In genomic region chr10:42239810-42240111, GRCm38 (mm10) we compare ENCODE assay signal across 16 mouse cellular contexts. TPM values are rescaled to one million over a fixed set of nuclear protein-coding genes. Genes with fewer than 3 reads are reported as not detected.
DNase-seq lines count a peak whose midpoint lies in the region; ATAC-seq lines count a peak whose summit lies in the region.
"Had no signal": no experiment of that assay in that cellular context is flagged by ENCODE, and none has a peak within 500 bp of the region (broad histone marks: within the 10 kb centered on the region; RNA-seq: fewer than 3 reads in every experiment).

No protein-coding gene starts in this region.

- H3K4me3 ChIP-seq in liver, embryonic 13.5 days (replicated peaks): no peak overlapping the region
- no peak overlapping the region for H3K4me3 ChIP-seq in liver, embryonic 11.5 days (ENCODE audit: low read depth, low read length)
- no peak overlapping the region for H3K4me3 ChIP-seq in midbrain, embryonic 11.5 days (ENCODE audit: low read depth, low read length)
- H3K4me3 ChIP-seq: embryonic facial prominence, embryonic 12.5 days; forebrain, embryonic 15.5 days; heart, embryonic 12.5 days; hindbrain, embryonic 10.5 days; intestine, embryonic 15.5 days had no signal

- no peak overlapping the region for H3K4me2 ChIP-seq in liver, embryonic 13.5 days
- no peak overlapping the region for H3K4me2 ChIP-seq in liver, embryonic 11.5 days
- H3K4me2 ChIP-seq in midbrain, embryonic 11.5 days: no peak overlapping the region
- H3K4me2 ChIP-seq: embryonic facial prominence, embryonic 12.5 days; forebrain, embryonic 15.5 days; heart, embryonic 12.5 days; hindbrain, embryonic 14.5 days; intestine, embryonic 15.5 days had no signal

- no peak for DNase-seq in liver, embryonic 13.5 days
- DNase-seq in liver, embryonic 11.5 days (ENCODE audit: low spot score): no peak
- peak; percentile 61 for DNase-seq in cerebellum, adult 11-12 months
- DNase-seq in cerebellum, adult 9-10 months: peak; percentile 70
- no peak for DNase-seq in ovary, postnatal 36 days (ENCODE audit: low spot score)
- DNase-seq in midbrain, embryonic 11.5 days (ENCODE audit: low spot score, missing footprints): no peak
- no peak for DNase-seq in right cerebral cortex, postnatal 14 days
- DNase-seq: adrenal gland, adult 2 months; adrenal gland, postnatal 25 days; gastrocnemius, postnatal 14 days had no signal

- ATAC-seq in liver, embryonic 13.5 days (ENCODE audit: low read depth): no peak
- no peak for ATAC-seq in liver, embryonic 11.5 days (replicated peaks; ENCODE audit: low FRiP score)
- ATAC-seq in midbrain, embryonic 11.5 days (ENCODE audit: low FRiP score): no peak
- ATAC-seq: forebrain, embryonic 15.5 days; intestine, embryonic 15.5 days had no signal

- H3K27ac ChIP-seq in liver, embryonic 13.5 days: peak overlapping the region; percentile 3; the same call in 1 of the 2 replicates
- no peak overlapping the region for H3K27ac ChIP-seq in liver, embryonic 11.5 days (ENCODE audit: low read depth, low read length)
- H3K27ac ChIP-seq in midbrain, embryonic 11.5 days (ENCODE audit: low read depth, low read length): no peak overlapping the region
- H3K27ac ChIP-seq: embryonic facial prominence, embryonic 12.5 days; forebrain, embryonic 15.5 days; hindbrain, embryonic 10.5 days; hindbrain, embryonic 14.5 days; intestine, embryonic 15.5 days had no signal

- no peaks in the 10 kb centered on the region for H3K27me3 ChIP-seq in liver, embryonic 13.5 days
- H3K27me3 ChIP-seq in liver, embryonic 11.5 days (replicated peaks; ENCODE audit: control insufficient read depth, insufficient read depth, low read length): no peaks in the 10 kb centered on the region
- H3K27me3 ChIP-seq in midbrain, embryonic 11.5 days (ENCODE audit: control insufficient read depth, insufficient read depth, low read length): no peaks in the 10 kb centered on the region
- H3K27me3 ChIP-seq: embryonic facial prominence, embryonic 12.5 days; forebrain, embryonic 15.5 days; heart, embryonic 12.5 days; intestine, embryonic 15.5 days had no signal

- H3K36me3 ChIP-seq in liver, embryonic 13.5 days: peaks cover 71% of the 10 kb centered on the region
- H3K36me3 ChIP-seq in liver, embryonic 11.5 days (ENCODE audit: control insufficient read depth, insufficient read depth, low read length): peaks cover 3% of the 10 kb centered on the region; the same call in 1 of the 2 replicates
- H3K36me3 ChIP-seq in midbrain, embryonic 11.5 days (ENCODE audit: control insufficient read depth, insufficient read depth, low read length): no peaks in the 10 kb centered on the region
- H3K36me3 ChIP-seq: embryonic facial prominence, embryonic 12.5 days; forebrain, embryonic 15.5 days; heart, embryonic 12.5 days; hindbrain, embryonic 10.5 days; intestine, embryonic 15.5 days had no signal

- peaks cover 96% of the 10 kb centered on the region for H3K4me1 ChIP-seq in liver, embryonic 13.5 days (replicated peaks)
- peaks cover 36% of the 10 kb centered on the region for H3K4me1 ChIP-seq in liver, embryonic 11.5 days (replicated peaks; ENCODE audit: control insufficient read depth, insufficient read depth, low read length)
- no peaks in the 10 kb centered on the region for H3K4me1 ChIP-seq in midbrain, embryonic 11.5 days (ENCODE audit: control insufficient read depth, insufficient read depth, low read length)
- H3K4me1 ChIP-seq: forebrain, embryonic 15.5 days had no signal

- no peaks in the 10 kb centered on the region for H3K9me3 ChIP-seq in liver, embryonic 13.5 days (replicated peaks)
- no peaks in the 10 kb centered on the region for H3K9me3 ChIP-seq in liver, embryonic 11.5 days (ENCODE audit: control insufficient read depth, low read length)
- no peaks in the 10 kb centered on the region for H3K9me3 ChIP-seq in midbrain, embryonic 11.5 days (ENCODE audit: control insufficient read depth, low read length)
- H3K9me3 ChIP-seq: embryonic facial prominence, embryonic 12.5 days; forebrain, embryonic 15.5 days; heart, embryonic 12.5 days; hindbrain, embryonic 10.5 days; intestine, embryonic 15.5 days had no signal

- H3K9ac ChIP-seq in liver, embryonic 13.5 days: no peak overlapping the region
- H3K9ac ChIP-seq in liver, embryonic 11.5 days (ENCODE audit: low read depth, low read length): no peak overlapping the region
- H3K9ac ChIP-seq in midbrain, embryonic 11.5 days (ENCODE audit: low read length): no peak overlapping the region
- H3K9ac ChIP-seq: embryonic facial prominence, embryonic 12.5 days; forebrain, embryonic 15.5 days; heart, embryonic 12.5 days; hindbrain, embryonic 14.5 days; intestine, embryonic 15.5 days had no signal

- 92% methylated on average over 6 of the region's 6 CpGs for WGBS in liver, embryonic 13.5 days (ENCODE audit: insufficient replicate concordance)
- 95% methylated on average over 6 of the region's 6 CpGs for WGBS in liver, embryonic 11.5 days
- 93% methylated on average over 6 of the region's 6 CpGs for WGBS in midbrain, embryonic 11.5 days

RNA-seq across cellular contexts. Expression of gene Foxo3, which starts 36.8 kb away (rescaled TPM):
- 14.5 and 15.2 TPM in 2 replicates for polyA plus RNA-seq in liver, embryonic 13.5 days (2015; fragmentation: Nextera tagmentation; extraction: Ambion mirVana)
- 11.7 and 12.3 TPM in 2 replicates for polyA plus RNA-seq in liver, embryonic 11.5 days (2014; fragmentation: Nextera tagmentation; extraction: Ambion mirVana)
- 4.0 and 4.6 TPM in 2 replicates for polyA plus RNA-seq in midbrain, embryonic 11.5 days (2014; fragmentation: Nextera tagmentation; extraction: Ambion mirVana)

Comparison
In these comparisons a context has a peak if more than half of its experiments do, and no peak if none do; other contexts are left out.
1. DNase-seq: peak in cerebellum, adult 11-12 months (single experiment) and cerebellum, adult 9-10 months (single experiment); none in liver, embryonic 13.5 days (single experiment), liver, embryonic 11.5 days (single experiment), ovary, postnatal 36 days (single experiment), midbrain, embryonic 11.5 days (single experiment) and right cerebral cortex, postnatal 14 days (single experiment).